Mouse (Mus musculus) heart, embryonic 12.5 days (tissue): ENCODE measurements at regions not wholly inside any gene's neighbourhood (a gene's known extent, or its start where the extent isn't known, plus 50 kb on each side); places are given as distances from the start of the nearest gene placed in this dataset.
"Not testable (repeated sequence)": the region's sequence is repeated elsewhere in the genome, so short reads cannot be mapped to it uniquely, and the experiment has no call there.

Source experiments
- ATAC-seq: fragments of 200-750 bp; cut with Nextera tagmentation; 2 replicates; pipeline ENCODE4 v1.8.0; 2017; ENCODE audit warnings: moderate TSS enrichment, moderate library complexity; ENCODE audit not compliant: insufficient number of reproducible peaks, low FRiP score
- H3K27ac ChIP-seq: fragments of 300-500 bp; sonication (generic); 2 replicates; pipeline ENCODE4 v1.5.1; 2016; ENCODE audit warnings: mild to moderate bottlenecking, moderate library complexity; ENCODE audit not compliant: poor library complexity, severe bottlenecking
- H3K27me3 ChIP-seq: fragments of 300-500 bp; sonication (generic); replicated peaks from 2 replicates; pipeline ENCODE4 v1.6.1; 2016; ENCODE audit warnings: mild to moderate bottlenecking, moderate library complexity
- H3K36me3 ChIP-seq: fragments of 300-500 bp; sonication (generic); 2 replicates; pipeline ENCODE4 v1.6.1; 2016; ENCODE audit warnings: mild to moderate bottlenecking, moderate library complexity
- H3K4me1 ChIP-seq: fragments of 300-500 bp; sonication (generic); replicated peaks from 2 replicates; pipeline ENCODE4 v1.6.1; 2016; ENCODE audit warnings: mild to moderate bottlenecking
- H3K4me2 ChIP-seq: fragments of 300-500 bp; sonication (generic); 2 replicates; pipeline ENCODE4 v1.6.1; 2016; ENCODE audit warnings: mild to moderate bottlenecking, moderate library complexity
- H3K4me3 ChIP-seq: fragments of 300-500 bp; sonication (generic); 2 replicates; pipeline ENCODE4 v1.5.1; 2016; ENCODE audit warnings: mild to moderate bottlenecking
- H3K9ac ChIP-seq: fragments of 300-500 bp; sonication (generic); 2 replicates; pipeline ENCODE4 v1.6.1; 2016; ENCODE audit warnings: mild to moderate bottlenecking, moderate library complexity
- H3K9me3 ChIP-seq: fragments of 300-500 bp; sonication (generic); replicated peaks from 2 replicates; pipeline ENCODE4 v1.6.1; 2016; ENCODE audit warnings: mild to moderate bottlenecking, moderate library complexity
- WGBS: fragments of 180-500 bp; shearing (Covaris S2); methylation state at CpG from one replicate; pipeline ENCODE4 v1.1.7; 2016; 5-methylcytosine and 5-hydroxymethylcytosine counted together

DNA sequence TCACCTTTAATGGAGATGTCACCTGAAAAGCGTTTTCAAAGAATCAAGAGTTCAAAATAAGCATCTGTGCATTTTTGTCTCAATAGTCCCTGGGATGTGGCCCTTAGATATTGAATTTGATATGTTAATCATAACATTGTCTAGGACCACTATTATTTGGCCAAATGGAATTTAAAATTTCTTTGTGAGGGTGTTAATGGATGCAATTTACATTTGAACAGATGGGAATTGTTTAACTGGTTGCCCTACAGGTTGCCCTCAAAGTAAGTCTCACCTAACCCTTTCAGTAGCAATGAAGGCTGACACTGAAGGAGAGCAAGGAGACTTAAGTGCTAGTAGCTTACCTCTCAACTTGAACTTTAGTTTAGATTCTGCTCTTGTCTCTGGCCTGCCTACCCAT is 207.9 kb upstream of the Tmc3 start:
- no peak for ATAC-seq
- 77% methylated on average over 1 of the region's 1 CpGs for WGBS
- H3K4me1 ChIP-seq: 0 out of 2 replicates have a peak, but pooled peaks cover 2% of the 10 kb centered on the region
- no peak overlapping the region for H3K27ac ChIP-seq
- no peak overlapping the region for H3K4me3 ChIP-seq
- no peaks in the 10 kb centered on the region for H3K9me3 ChIP-seq
- H3K4me2 ChIP-seq: no peak overlapping the region
- H3K27me3 ChIP-seq: no peaks in the 10 kb centered on the region
- no peak overlapping the region for H3K9ac ChIP-seq
- no peaks in the 10 kb centered on the region for H3K36me3 ChIP-seq

- H3K4me3 ChIP-seq: no peak overlapping the region
- H3K9ac ChIP-seq: no peak overlapping the region
- 64% methylated on average over 7 of the region's 7 CpGs for WGBS
- peaks cover 17% of the 10 kb centered on the region for H3K4me1 ChIP-seq
- no peak for ATAC-seq
- H3K27me3 ChIP-seq: no peaks in the 10 kb centered on the region
- no peaks in the 10 kb centered on the region for H3K36me3 ChIP-seq
- H3K9me3 ChIP-seq: no peaks in the 10 kb centered on the region
- no peak overlapping the region for H3K27ac ChIP-seq
- H3K4me2 ChIP-seq: no peak overlapping the region
Observed at GRCm38 (mm10) chr7:83381381-83382181, 203.1 kb upstream of the Tmc3 start.

- Histone ChIP-seq H3K9ac (no peak overlapping the region), H3K4me1 (peaks cover 17% of the 10 kb centered on the region), H3K4me3 (no peak overlapping the region), H3K27ac (peak overlapping the region; percentile 67), H3K27me3 (no peaks in the 10 kb centered on the region), H3K4me2 (peak overlapping the region; percentile 16), H3K36me3 (no peaks in the 10 kb centered on the region), H3K9me3 (no peaks in the 10 kb centered on the region)
- peak; percentile 92 for ATAC-seq
- WGBS: 26% methylated on average over 8 of the region's 8 CpGs
Observed at GRCm38 (mm10) chr7:83382803-83383363, 201.8 kb upstream of the Tmc3 start.

DNA sequence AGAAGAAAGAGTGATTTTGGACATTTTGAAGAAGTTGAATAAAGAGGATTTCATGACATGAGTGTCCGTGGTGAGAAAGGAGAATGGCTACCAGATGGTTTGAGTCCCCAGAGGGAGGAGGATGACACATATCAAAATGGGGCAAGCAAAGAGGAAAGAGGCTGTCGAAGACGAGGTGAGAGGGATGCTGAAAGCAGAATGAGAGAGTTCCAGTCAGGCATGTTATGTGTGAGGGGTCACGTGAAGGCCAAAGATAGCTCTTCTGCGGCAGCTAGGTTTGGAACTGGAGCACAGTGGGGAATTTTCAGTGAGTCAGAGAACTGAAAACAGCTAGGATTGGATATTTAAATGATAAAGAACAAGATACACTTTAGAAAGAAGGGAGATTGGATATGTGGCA is 193.3 kb upstream of the Tmc3 start:
- no peak overlapping the region for H3K4me3 ChIP-seq
- no peaks in the 10 kb centered on the region for H3K9me3 ChIP-seq
- WGBS: 36% methylated on average over 5 of the region's 5 CpGs
- 0 out of 2 replicates have a peak, but pooled peaks cover 3% of the 10 kb centered on the region for H3K27me3 ChIP-seq
- peak overlapping the region; percentile 49; the same call in 1 of the 2 replicates for H3K27ac ChIP-seq
- peaks cover 12% of the 10 kb centered on the region for H3K4me1 ChIP-seq
- no peak overlapping the region for H3K4me2 ChIP-seq
- ATAC-seq: no peak
- H3K36me3 ChIP-seq: no peaks in the 10 kb centered on the region
- H3K9ac ChIP-seq: no peak overlapping the region

DNA sequence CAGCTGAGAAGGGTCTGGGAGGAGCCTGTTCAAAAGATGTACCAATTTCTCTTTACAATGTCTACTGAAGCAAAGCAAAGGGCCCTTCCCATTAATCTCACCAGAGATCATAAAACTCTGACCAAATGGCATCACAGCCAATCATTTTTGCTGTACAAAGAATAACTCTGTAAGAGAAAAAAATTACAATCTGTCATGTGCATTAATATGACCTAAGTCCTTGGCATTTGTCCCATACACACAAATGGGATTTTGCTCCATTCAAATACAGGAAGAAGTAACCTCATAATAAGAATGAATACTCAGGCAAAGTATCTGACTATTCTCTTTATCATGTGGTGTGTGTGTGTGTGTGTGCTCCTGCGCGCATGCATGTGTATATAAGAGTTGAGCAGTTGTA is 192.5 kb upstream of the Tmc3 start:
- H3K4me3 ChIP-seq: no peak overlapping the region
- no peak for ATAC-seq
- H3K27ac ChIP-seq: peak overlapping the region; percentile 49; the same call in 1 of the 2 replicates
- H3K9ac ChIP-seq: no peak overlapping the region
- WGBS: 87% methylated on average over 2 of the region's 2 CpGs
- H3K36me3 ChIP-seq: no peaks in the 10 kb centered on the region
- peaks cover 12% of the 10 kb centered on the region for H3K4me1 ChIP-seq
- no peaks in the 10 kb centered on the region for H3K9me3 ChIP-seq
- H3K27me3 ChIP-seq: 0 out of 2 replicates have a peak, but pooled peaks cover 3% of the 10 kb centered on the region
- H3K4me2 ChIP-seq: no peak overlapping the region

DNA sequence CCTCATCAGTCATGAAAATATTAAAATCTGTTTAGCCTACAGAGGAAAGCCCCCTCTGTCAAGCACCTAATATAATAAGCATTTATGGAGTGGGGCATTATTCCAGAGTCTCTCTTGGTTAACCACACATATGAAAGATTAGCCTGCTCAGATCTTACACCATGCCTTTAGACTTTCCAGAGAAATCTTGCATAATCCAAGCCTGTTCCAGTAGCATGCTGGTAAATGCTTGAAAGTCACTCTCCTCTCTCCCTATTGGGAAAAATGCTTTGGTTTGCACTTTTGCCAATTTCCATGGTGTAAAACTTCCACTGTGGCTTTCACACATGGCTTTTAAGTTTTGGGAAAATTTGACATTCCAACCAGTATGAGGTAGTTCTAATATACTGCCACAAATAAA is 192.1 kb upstream of the Tmc3 start:
- H3K9me3 ChIP-seq: no peaks in the 10 kb centered on the region
- ATAC-seq: no peak
- H3K9ac ChIP-seq: no peak overlapping the region
- no peak overlapping the region for H3K4me2 ChIP-seq
- H3K36me3 ChIP-seq: no peaks in the 10 kb centered on the region
- H3K27ac ChIP-seq: no peak overlapping the region
- no peak overlapping the region for H3K4me3 ChIP-seq
- H3K27me3 ChIP-seq: 0 out of 2 replicates have a peak, but pooled peaks cover 3% of the 10 kb centered on the region
- peaks cover 12% of the 10 kb centered on the region for H3K4me1 ChIP-seq

DNA sequence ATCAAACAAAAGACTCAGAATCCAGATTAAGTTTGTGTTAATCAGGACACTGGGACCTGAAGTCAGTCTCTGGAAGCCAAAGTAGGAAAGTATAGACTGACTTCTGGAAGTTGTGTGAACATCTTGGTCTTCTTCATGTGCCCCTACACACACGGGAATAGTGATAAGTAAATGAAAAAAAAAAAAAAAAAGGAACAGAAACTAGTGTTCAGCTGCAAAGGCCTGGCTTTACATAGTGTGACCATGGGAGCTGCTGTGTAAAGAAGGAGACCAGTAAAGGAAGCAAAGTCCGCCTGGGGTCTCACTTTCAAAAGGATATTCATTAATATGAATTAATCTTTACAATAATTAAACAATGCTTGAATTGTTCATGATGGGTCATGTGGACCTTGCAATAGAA is 190.6 kb upstream of the Tmc3 start:
- Histone ChIP-seq H3K4me1 (peaks cover 12% of the 10 kb centered on the region), H3K9ac (no peak overlapping the region), H3K9me3 (no peaks in the 10 kb centered on the region), H3K36me3 (no peaks in the 10 kb centered on the region), H3K4me2 (no peak overlapping the region), H3K27ac (no peak overlapping the region), H3K27me3 (0 out of 2 replicates have a peak, but pooled peaks cover 3% of the 10 kb centered on the region), H3K4me3 (no peak overlapping the region)
- 56% methylated on average over 2 of the region's 2 CpGs for WGBS
- no peak for ATAC-seq

- H3K27ac ChIP-seq: no peak overlapping the region
- no peak for ATAC-seq
- H3K27me3 ChIP-seq: no peaks in the 10 kb centered on the region
Observed at GRCm38 (mm10) chr7:83399668-83400067, 185.1 kb upstream of the Tmc3 start.

GRCm38 (mm10) chr7:83401001-83401400 is 183.7 kb upstream of the Tmc3 start:
- Histone ChIP-seq H3K27ac (no peak overlapping the region), H3K36me3 (no peaks in the 10 kb centered on the region), H3K4me1 (0 out of 2 replicates have a peak, but pooled peaks cover 3% of the 10 kb centered on the region), H3K27me3 (no peaks in the 10 kb centered on the region), H3K9me3 (no peaks in the 10 kb centered on the region), H3K4me3 (no peak overlapping the region), H3K9ac (no peak overlapping the region), H3K4me2 (no peak overlapping the region)
- no peak for ATAC-seq
- WGBS: 79% methylated on average over 5 of the region's 5 CpGs

More at GRCm38 (mm10) chr7:83399668-83400067, 185.1 kb upstream of the Tmc3 start:
- Histone ChIP-seq H3K9ac (no peak overlapping the region), H3K4me1 (0 out of 2 replicates have a peak, but pooled peaks cover 3% of the 10 kb centered on the region), H3K36me3 (no peaks in the 10 kb centered on the region), H3K9me3 (no peaks in the 10 kb centered on the region), H3K4me2 (no peak overlapping the region), H3K4me3 (no peak overlapping the region)

- not testable (repeated sequence) for H3K9me3 ChIP-seq, H3K4me2 ChIP-seq, H3K27me3 ChIP-seq, H3K36me3 ChIP-seq, H3K4me1 ChIP-seq, H3K4me3 ChIP-seq, H3K27ac ChIP-seq, ATAC-seq, H3K9ac ChIP-seq
- 76% methylated on average over 5 of the region's 5 CpGs for WGBS
Observed at GRCm38 (mm10) chr7:83412745-83413144, 172.0 kb upstream of the Tmc3 start.

DNA sequence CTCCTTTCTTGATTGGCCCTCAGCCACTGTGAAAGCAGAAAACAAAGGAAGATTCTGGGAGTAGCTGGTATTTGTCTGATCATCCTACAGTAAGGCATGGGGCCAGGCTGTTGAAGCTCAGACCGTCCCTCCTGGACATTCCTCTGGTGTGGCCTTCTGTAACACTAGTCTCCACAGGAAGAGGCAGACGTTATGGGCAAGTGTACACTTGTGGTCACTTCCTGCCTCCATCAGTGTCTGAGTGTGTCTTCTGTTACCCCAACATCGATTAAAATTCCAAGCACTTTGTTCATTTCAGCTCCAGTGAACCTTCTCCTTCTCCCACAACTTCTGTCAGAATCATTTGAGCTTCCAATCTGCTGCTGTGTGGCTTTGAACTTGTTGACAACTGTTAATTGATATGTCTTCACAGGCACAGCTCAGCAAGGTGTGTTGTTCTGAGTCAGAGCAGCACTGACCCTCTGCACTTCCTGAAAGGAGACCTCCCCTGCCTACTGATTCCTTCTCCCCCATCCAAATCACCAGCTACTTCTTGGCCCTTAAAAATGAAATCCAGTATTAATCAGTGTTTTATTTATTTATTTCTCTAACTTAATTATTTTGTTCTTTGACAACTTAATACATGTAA is 154.7 kb upstream of the Tmc3 start:
- 54% methylated on average over 3 of the region's 3 CpGs for WGBS
- H3K4me3 ChIP-seq: no peak overlapping the region
- no peak overlapping the region for H3K27ac ChIP-seq
- H3K9me3 ChIP-seq: no peaks in the 10 kb centered on the region
- ATAC-seq: no peak
- H3K9ac ChIP-seq: no peak overlapping the region
- H3K36me3 ChIP-seq: no peaks in the 10 kb centered on the region
- no peak overlapping the region for H3K4me2 ChIP-seq
- H3K4me1 ChIP-seq: peaks cover 14% of the 10 kb centered on the region
- no peaks in the 10 kb centered on the region for H3K27me3 ChIP-seq
